Mouse (Mus musculus) intestine, embryonic 16.5 days (tissue): Measurements from ENCODE around the gene Flt3. TPM values are rescaled to one million over a fixed set of nuclear protein-coding genes. Genes with fewer than 3 reads are reported as not detected.

ENCODE experiments used
- ATAC-seq: fragments of 200-750 bp; cut with Nextera tagmentation; 2 replicates; pipeline ENCODE4 v1.8.0; 2017; ENCODE audit warnings: moderate TSS enrichment, moderate library complexity
- H3K27ac ChIP-seq: fragments of 300-500 bp; sonication (generic); 2 replicates; pipeline ENCODE4 v1.5.1; 2014; ENCODE audit warnings: mild to moderate bottlenecking, low read length
- H3K27me3 ChIP-seq: fragments of 300-500 bp; sonication (generic); replicated peaks from 2 replicates; pipeline ENCODE4 v1.6.1; 2014; ENCODE audit warnings: low read length, control low read depth, mixed read lengths; ENCODE audit not compliant: control insufficient read depth, insufficient read depth
- H3K36me3 ChIP-seq: fragments of 300-500 bp; sonication (generic); 2 replicates; pipeline ENCODE4 v1.6.1; 2014; ENCODE audit warnings: low read length, control low read depth; ENCODE audit not compliant: control insufficient read depth, insufficient read depth
- H3K4me1 ChIP-seq: fragments of 300-500 bp; sonication (generic); 2 replicates; pipeline ENCODE4 v1.6.1; 2014; ENCODE audit warnings: low read length, control low read depth, mixed read lengths; ENCODE audit not compliant: control insufficient read depth, insufficient read depth
- H3K4me2 ChIP-seq: fragments of 300-500 bp; sonication (generic); 2 replicates; pipeline ENCODE4 v1.6.1; 2014; ENCODE audit warnings: low read depth, low read length, control low read depth
- H3K4me3 ChIP-seq: fragments of 300-500 bp; sonication (generic); 2 replicates; pipeline ENCODE4 v1.5.1; 2014; ENCODE audit warnings: mild to moderate bottlenecking, low read length
- H3K9ac ChIP-seq: fragments of 300-500 bp; sonication (generic); 2 replicates; pipeline ENCODE4 v1.6.1; 2014; ENCODE audit warnings: low read depth, low read length
- H3K9me3 ChIP-seq: fragments of 300-500 bp; sonication (generic); 2 replicates; pipeline ENCODE4 v1.6.1; 2016; ENCODE audit warnings: low read length, control low read depth; ENCODE audit not compliant: control insufficient read depth
- whole genome bisulfite sequencing: fragments of 180-500 bp; shearing (Covaris S2); extraction: QIAGEN DNeasy Blood & Tissue Kit; methylation state at CpG from one replicate; pipeline ENCODE4 v1.1.7; 2014; 5-methylcytosine and 5-hydroxymethylcytosine counted together
- polyA plus RNA-seq: library from polyadenylated mRNA; unstranded; fragments of >200 nt; fragmentation: Nextera tagmentation; extraction: Ambion mirVana; gene quantifications from 2 replicates; pipeline ENCODE4 v1.2.1, GENCODE M21; 2015

Gene Flt3
- polyA plus RNA-seq, 1 experiment from 2014 or later: 0.31 TPM

- no peak for ATAC-seq
- 66% methylated on average over 12 of the region's 12 CpGs for WGBS
- no peaks in the 10 kb centered on the region for H3K36me3 ChIP-seq
- H3K27me3 ChIP-seq: no peaks in the 10 kb centered on the region; the same call in 1 of the 2 replicates
- no peaks in the 10 kb centered on the region for H3K4me1 ChIP-seq
- H3K27ac ChIP-seq: no peak overlapping the region
- no peaks in the 10 kb centered on the region for H3K9me3 ChIP-seq
- H3K4me3 ChIP-seq: no peak overlapping the region
- H3K4me2 ChIP-seq: no peak overlapping the region
- no peak overlapping the region for H3K9ac ChIP-seq
Measured at GRCm38 (mm10) chr5:147392667-147393213, 7.5 kb downstream of the Flt3 start.

- H3K9ac ChIP-seq: no peak overlapping the region
- WGBS: 36% methylated on average over 2 of the region's 2 CpGs
- H3K27me3 ChIP-seq: no peaks in the 10 kb centered on the region; the same call in 1 of the 2 replicates
- no peak for ATAC-seq
- H3K4me1 ChIP-seq: no peaks in the 10 kb centered on the region
- no peaks in the 10 kb centered on the region for H3K36me3 ChIP-seq
- H3K27ac ChIP-seq: no peak overlapping the region
- no peak overlapping the region for H3K4me2 ChIP-seq
- H3K9me3 ChIP-seq: no peaks in the 10 kb centered on the region
- no peak overlapping the region for H3K4me3 ChIP-seq
Measured at GRCm38 (mm10) chr5:147390772-147391171, 9.5 kb downstream of the Flt3 start.

GRCm38 (mm10) chr5:147389052-147389451 is 11.2 kb downstream of the Flt3 start:
- Histone ChIP-seq H3K36me3 (no peaks in the 10 kb centered on the region), H3K27ac (no peak overlapping the region), H3K4me2 (no peak overlapping the region), H3K27me3 (no peaks in the 10 kb centered on the region; the same call in 1 of the 2 replicates), H3K9ac (no peak overlapping the region), H3K9me3 (no peaks in the 10 kb centered on the region), H3K4me1 (no peaks in the 10 kb centered on the region), H3K4me3 (no peak overlapping the region)
- WGBS: 75% methylated on average over 5 of the region's 5 CpGs
- ATAC-seq: no peak

GRCm38 (mm10) chr5:147388376-147389008 is 11.8 kb downstream of the Flt3 start:
- Histone ChIP-seq H3K4me3 (no peak overlapping the region), H3K27ac (no peak overlapping the region), H3K4me1 (no peaks in the 10 kb centered on the region), H3K4me2 (no peak overlapping the region), H3K36me3 (no peaks in the 10 kb centered on the region), H3K9ac (no peak overlapping the region), H3K9me3 (no peaks in the 10 kb centered on the region), H3K27me3 (no peaks in the 10 kb centered on the region; the same call in 1 of the 2 replicates)
- WGBS: 75% methylated on average over 9 of the region's 9 CpGs
- no peak for ATAC-seq

GRCm38 (mm10) chr5:147386865-147387264 is 13.4 kb downstream of the Flt3 start:
- Histone ChIP-seq H3K9me3 (no peaks in the 10 kb centered on the region), H3K27ac (no peak overlapping the region), H3K4me2 (no peak overlapping the region), H3K4me1 (no peaks in the 10 kb centered on the region), H3K4me3 (no peak overlapping the region), H3K9ac (no peak overlapping the region), H3K27me3 (no peaks in the 10 kb centered on the region; the same call in 1 of the 2 replicates), H3K36me3 (no peaks in the 10 kb centered on the region)
- 82% methylated on average over 13 of the region's 13 CpGs for WGBS
- ATAC-seq: no peak

GRCm38 (mm10) chr5:147381396-147381795 is 18.9 kb downstream of the Flt3 start:
- Histone ChIP-seq H3K9me3 (no peaks in the 10 kb centered on the region), H3K27ac (no peak overlapping the region), H3K36me3 (no peaks in the 10 kb centered on the region), H3K4me2 (no peak overlapping the region), H3K4me1 (no peaks in the 10 kb centered on the region), H3K9ac (no peak overlapping the region), H3K27me3 (no peaks in the 10 kb centered on the region), H3K4me3 (no peak overlapping the region)
- ATAC-seq: no peak
- WGBS: 87% methylated on average over 10 of the region's 10 CpGs

GRCm38 (mm10) chr5:147379481-147379880 is 20.8 kb downstream of the Flt3 start:
- H3K4me3 ChIP-seq: no peak overlapping the region
- no peak for ATAC-seq
- H3K4me2 ChIP-seq: no peak overlapping the region
- no peaks in the 10 kb centered on the region for H3K27me3 ChIP-seq
- no peaks in the 10 kb centered on the region for H3K9me3 ChIP-seq
- WGBS: 86% methylated on average over 3 of the region's 3 CpGs
- no peaks in the 10 kb centered on the region for H3K4me1 ChIP-seq
- H3K9ac ChIP-seq: no peak overlapping the region
- no peak overlapping the region for H3K27ac ChIP-seq
- no peaks in the 10 kb centered on the region for H3K36me3 ChIP-seq

GRCm38 (mm10) chr5:147370276-147370675 is 30.0 kb downstream of the Flt3 start:
- Histone ChIP-seq H3K4me2 (no peak overlapping the region), H3K4me1 (no peaks in the 10 kb centered on the region), H3K36me3 (no peaks in the 10 kb centered on the region), H3K9ac (no peak overlapping the region), H3K4me3 (no peak overlapping the region), H3K9me3 (no peaks in the 10 kb centered on the region), H3K27me3 (no peaks in the 10 kb centered on the region), H3K27ac (no peak overlapping the region)
- no peak for ATAC-seq
- WGBS: 84% methylated on average over 8 of the region's 8 CpGs

- WGBS: 89% methylated on average over 6 of the region's 6 CpGs
Measured at GRCm38 (mm10) chr5:147368221-147368620, 32.1 kb downstream of the Flt3 start.

More at GRCm38 (mm10) chr5:147368221-147368620, 32.1 kb downstream of the Flt3 start:
- H3K36me3 ChIP-seq: no peaks in the 10 kb centered on the region
- no peaks in the 10 kb centered on the region for H3K27me3 ChIP-seq
- ATAC-seq: no peak
- H3K4me1 ChIP-seq: no peaks in the 10 kb centered on the region
- no peak overlapping the region for H3K4me2 ChIP-seq
- H3K9ac ChIP-seq: no peak overlapping the region
- H3K27ac ChIP-seq: no peak overlapping the region
- H3K9me3 ChIP-seq: no peaks in the 10 kb centered on the region
- H3K4me3 ChIP-seq: no peak overlapping the region
